Mouse (Mus musculus) E14TG2a.4 (cell line): ENCODE data around the gene Scd4.
A peak's percentile ranks its signal among the peaks of the same experiment; 100 is the strongest.
"Not testable (repeated sequence)": the region's sequence is repeated elsewhere in the genome, so short reads cannot be mapped to it uniquely, and the experiment has no call there.

Experiments used
- H3K27me3 ChIP-seq: 2 replicates; pipeline ENCODE4 v1.6.1; 2014; ENCODE audit warnings: low read length, control low read depth; ENCODE audit not compliant: insufficient read depth
- H3K36me3 ChIP-seq: 2 replicates; pipeline ENCODE4 v1.6.1; 2014; ENCODE audit warnings: low read length, control low read depth; ENCODE audit not compliant: insufficient read depth
- H3K4me1 ChIP-seq: replicated peaks from 2 replicates; pipeline ENCODE4 v1.6.1; 2014; ENCODE audit warnings: low read depth, low read length, control low read depth
- H3K4me3 ChIP-seq: replicated peaks from 2 replicates; pipeline ENCODE4 v1.5.1; 2014; ENCODE audit warnings: mild to moderate bottlenecking, low read length
- H3K9me3 ChIP-seq: 2 replicates; pipeline ENCODE4 v1.6.1; 2014; ENCODE audit warnings: low read length, control low read depth
- CTCF ChIP-seq: conservative IDR thresholded peaks from 2 replicates; pipeline ENCODE4 v1.5.1; 2014; ENCODE audit warnings: low read length
- NANOG ChIP-seq: IDR thresholded peaks from 2 replicates; pipeline ENCODE4 v1.6.1; 2014; ENCODE audit warnings: borderline replicate concordance, low read length, mixed read lengths
- POU5F1 ChIP-seq: IDR thresholded peaks from 2 replicates; pipeline ENCODE4 v1.6.1; 2014; ENCODE audit warnings: low read length, borderline replicate concordance

Gene Scd4

GRCm38 (mm10) chr19:44318545-44318944 is 14.3 kb upstream of the Scd4 start:
- no peaks in the 10 kb centered on the region for H3K36me3 ChIP-seq
- H3K27me3 ChIP-seq: no peaks in the 10 kb centered on the region
- TF ChIP-seq NANOG (no peak), CTCF (peak; percentile 73), POU5F1 (no peak)
- no peak overlapping the region for H3K4me3 ChIP-seq
- H3K9me3 ChIP-seq: no peaks in the 10 kb centered on the region
- H3K4me1 ChIP-seq: peaks cover 48% of the 10 kb centered on the region

- Histone ChIP-seq H3K4me1 (peaks cover 33% of the 10 kb centered on the region), H3K4me3 (no peak overlapping the region), H3K27me3 (no peaks in the 10 kb centered on the region), H3K9me3 (no peaks in the 10 kb centered on the region), H3K36me3 (no peaks in the 10 kb centered on the region)
- no peak for TF ChIP-seq NANOG
- no peak for TF ChIP-seq CTCF
- TF ChIP-seq POU5F1: no peak
Measured at GRCm38 (mm10) chr19:44320316-44320715, 12.6 kb upstream of the Scd4 start.

- TF ChIP-seq NANOG: no peak
- no peak for TF ChIP-seq CTCF
- TF ChIP-seq POU5F1: no peak
- Histone ChIP-seq H3K27me3 (no peaks in the 10 kb centered on the region), H3K9me3 (peaks cover 4% of the 10 kb centered on the region), H3K36me3 (no peaks in the 10 kb centered on the region), H3K4me1 (peaks cover 28% of the 10 kb centered on the region), H3K4me3 (no peak overlapping the region)
Measured at GRCm38 (mm10) chr19:44321201-44321600, 11.7 kb upstream of the Scd4 start.

- peaks cover 24% of the 10 kb centered on the region for H3K4me1 ChIP-seq
- H3K9me3 ChIP-seq: peaks cover 5% of the 10 kb centered on the region
- H3K4me3 ChIP-seq: no peak overlapping the region
- TF ChIP-seq CTCF: no peak
- H3K36me3 ChIP-seq: no peaks in the 10 kb centered on the region
- H3K27me3 ChIP-seq: no peaks in the 10 kb centered on the region
Measured at GRCm38 (mm10) chr19:44321631-44322030, 11.3 kb upstream of the Scd4 start.

GRCm38 (mm10) chr19:44329566-44329965 is 3.3 kb upstream of the Scd4 start:
- peaks cover 14% of the 10 kb centered on the region for H3K9me3 ChIP-seq
- H3K27me3 ChIP-seq: peaks cover 20% of the 10 kb centered on the region
- H3K4me1 ChIP-seq: peaks cover 7% of the 10 kb centered on the region; the same call in 1 of the 2 replicates
- H3K4me3 ChIP-seq: no peak overlapping the region
- TF ChIP-seq NANOG: no peak
- H3K36me3 ChIP-seq: no peaks in the 10 kb centered on the region

GRCm38 (mm10) chr19:44331128-44331527 is 1.8 kb upstream of the Scd4 start:
- peaks cover 11% of the 10 kb centered on the region for H3K9me3 ChIP-seq
- not testable (repeated sequence) for H3K4me1 ChIP-seq

GRCm38 (mm10) chr19:44331911-44332310 is 981 bp upstream of the Scd4 start:
- Histone ChIP-seq H3K27me3 (peaks cover 30% of the 10 kb centered on the region), H3K9me3 (0 out of 2 replicates have a peak, but pooled peaks cover 9% of the 10 kb centered on the region), H3K36me3 (no peaks in the 10 kb centered on the region), H3K4me1 (peaks cover 7% of the 10 kb centered on the region; the same call in 1 of the 2 replicates), H3K4me3 (no peak overlapping the region)
- no peak for TF ChIP-seq CTCF
- no peak for TF ChIP-seq NANOG
- TF ChIP-seq POU5F1: no peak

More at GRCm38 (mm10) chr19:44331128-44331527, 1.8 kb upstream of the Scd4 start:
- H3K27me3 ChIP-seq: peaks cover 30% of the 10 kb centered on the region
- not testable (repeated sequence) for H3K36me3 ChIP-seq, H3K4me3 ChIP-seq

GRCm38 (mm10) chr19:44332326-44332725 is 566 bp upstream of the Scd4 start:
- Histone ChIP-seq H3K4me3 (no peak overlapping the region), H3K9me3 (0 out of 2 replicates have a peak, but pooled peaks cover 9% of the 10 kb centered on the region), H3K27me3 (peaks cover 30% of the 10 kb centered on the region), H3K4me1 (peaks cover 7% of the 10 kb centered on the region; the same call in 1 of the 2 replicates), H3K36me3 (no peaks in the 10 kb centered on the region)
- TF ChIP-seq NANOG: no peak
- TF ChIP-seq POU5F1: no peak
- TF ChIP-seq CTCF: no peak

- H3K4me3 ChIP-seq: no peak overlapping the region
- H3K27me3 ChIP-seq: peaks cover 39% of the 10 kb centered on the region
- TF ChIP-seq NANOG: no peak
- no peak for TF ChIP-seq POU5F1
- TF ChIP-seq CTCF: no peak
- peaks cover 7% of the 10 kb centered on the region; the same call in 1 of the 2 replicates for H3K4me1 ChIP-seq
- H3K9me3 ChIP-seq: 0 out of 2 replicates have a peak, but pooled peaks cover 6% of the 10 kb centered on the region
- no peaks in the 10 kb centered on the region for H3K36me3 ChIP-seq
Measured at GRCm38 (mm10) chr19:44333991-44334390, 1.1 kb downstream of the Scd4 start.
